Mouse (Mus musculus): ENCODE measurements around the gene Akt1s1.
A peak's percentile ranks its signal among the peaks of the same experiment; 100 is the strongest.
"Not testable (repeated sequence)": the region's sequence is repeated elsewhere in the genome, so short reads cannot be mapped to it uniquely, and the experiment has no call there.

The Akt1s1 gene

GRCm38 (mm10) chr7:44867802-44868201 lies 19.0 kb downstream of the Akt1s1 start:
- no peak for DNase-seq (ENCODE audit: extremely low read depth, insufficient read length, low spot score)

DNA sequence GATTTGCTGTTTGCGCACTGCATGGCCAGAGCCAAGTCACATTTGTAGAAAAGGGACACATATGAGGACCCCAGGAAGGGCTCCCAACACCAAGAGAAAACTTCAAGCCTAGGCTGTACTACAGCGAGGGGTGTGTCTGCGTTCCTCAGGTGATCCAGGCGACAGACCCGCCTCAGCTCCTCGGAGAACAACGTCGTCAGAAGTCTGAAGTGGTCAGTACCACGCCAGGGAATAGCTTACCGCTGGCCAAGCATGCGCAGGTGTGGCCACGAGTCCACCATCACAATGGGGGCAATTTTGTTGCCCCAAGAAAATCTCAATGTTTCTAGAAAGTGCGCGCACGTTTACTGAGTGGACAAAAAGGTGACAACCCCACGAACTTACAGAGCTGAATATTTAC lies 19.7 kb downstream of the Akt1s1 start:
- no peak for DNase-seq (ENCODE audit: extremely low read depth, insufficient read length, low spot score)

- DNase-seq (ENCODE audit: extremely low read depth, insufficient read length, low spot score) = peak; percentile 71
These were observed 20.3 kb downstream of the Akt1s1 start for GRCm38 (mm10) chr7:44868919-44869696.

GRCm38 (mm10) chr7:44869697-44870528 lies 21.1 kb downstream of the Akt1s1 start, which contains the start of gene Ptov1:
Gene Ptov1 (minus strand): TSS chr7:44869788.
- DNase-seq (ENCODE audit: extremely low read depth, insufficient read length, low spot score) = peak; percentile 89

DNA sequence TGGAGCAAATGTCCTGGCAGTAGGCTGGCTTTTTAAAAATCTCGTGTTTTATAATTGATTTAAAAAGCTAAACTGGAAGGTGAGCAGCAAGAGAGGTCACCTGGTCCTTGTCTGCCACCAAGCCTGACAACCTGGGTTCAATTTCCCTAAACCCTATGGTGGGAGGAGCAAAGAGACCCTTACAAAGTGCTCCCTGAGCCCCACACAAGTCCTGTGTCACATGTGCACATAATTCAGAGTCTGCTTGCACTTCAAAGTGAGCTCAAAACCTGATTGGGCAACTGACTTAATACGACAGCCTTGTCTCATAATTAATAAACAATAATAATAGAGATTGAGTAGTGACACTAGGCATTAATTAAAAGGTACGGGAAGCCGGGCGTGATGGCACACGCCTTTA lies 21.8 kb downstream of the Akt1s1 start:
- no peak for DNase-seq (ENCODE audit: extremely low read depth, insufficient read length, low spot score)

- DNase-seq (ENCODE audit: extremely low read depth, insufficient read length, low spot score) = no peak
These were observed 22.4 kb downstream of the Akt1s1 start for GRCm38 (mm10) chr7:44871181-44871580.

- not testable (repeated sequence) for DNase-seq (ENCODE audit: extremely low read depth, insufficient read length, low spot score)
These were observed 23.0 kb downstream of the Akt1s1 start for GRCm38 (mm10) chr7:44871774-44872173.

DNA sequence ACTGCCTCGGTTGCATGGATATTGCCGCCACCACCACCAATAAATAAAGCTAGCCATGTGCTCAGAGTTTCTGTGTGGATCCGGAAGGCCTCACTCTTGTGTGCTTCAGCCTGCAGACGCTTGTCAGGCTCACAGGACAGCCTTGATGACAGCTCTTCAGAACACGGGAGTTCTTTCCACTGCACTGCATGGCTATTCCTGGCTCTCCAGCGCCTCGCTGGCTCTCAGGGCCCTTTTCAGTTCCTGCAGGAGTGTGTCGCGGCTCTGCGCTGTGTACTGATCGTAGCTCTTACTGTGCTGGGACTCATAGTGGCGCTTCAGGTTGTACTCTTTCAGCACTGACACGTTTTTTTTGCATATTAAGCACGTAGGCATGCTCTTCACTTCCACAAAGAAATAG lies 29.0 kb downstream of the Akt1s1 start:
- no peak for DNase-seq (ENCODE audit: extremely low read depth, insufficient read length, low spot score)

DNA sequence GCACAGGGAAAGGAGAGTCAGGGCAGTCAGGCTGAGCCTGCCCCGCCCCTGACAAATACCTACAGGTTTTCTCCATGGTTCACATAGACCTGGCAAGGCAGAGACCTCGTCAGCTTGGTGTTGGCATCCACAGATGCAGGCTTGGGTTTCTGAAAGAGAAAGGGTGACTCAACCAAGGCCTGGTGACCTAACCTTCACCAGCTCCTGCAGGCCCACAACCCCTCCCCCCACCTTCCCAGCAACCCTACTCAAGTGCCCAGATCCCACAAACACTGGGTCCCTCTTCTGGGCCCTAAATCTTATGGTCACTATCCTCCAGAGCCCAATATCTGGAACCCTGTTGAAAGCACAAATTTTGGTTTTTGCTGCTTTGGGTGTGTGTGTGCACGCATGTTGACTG lies 34.2 kb downstream of the Akt1s1 start:
- no peak for DNase-seq (ENCODE audit: extremely low read depth, insufficient read length, low spot score)

DNA sequence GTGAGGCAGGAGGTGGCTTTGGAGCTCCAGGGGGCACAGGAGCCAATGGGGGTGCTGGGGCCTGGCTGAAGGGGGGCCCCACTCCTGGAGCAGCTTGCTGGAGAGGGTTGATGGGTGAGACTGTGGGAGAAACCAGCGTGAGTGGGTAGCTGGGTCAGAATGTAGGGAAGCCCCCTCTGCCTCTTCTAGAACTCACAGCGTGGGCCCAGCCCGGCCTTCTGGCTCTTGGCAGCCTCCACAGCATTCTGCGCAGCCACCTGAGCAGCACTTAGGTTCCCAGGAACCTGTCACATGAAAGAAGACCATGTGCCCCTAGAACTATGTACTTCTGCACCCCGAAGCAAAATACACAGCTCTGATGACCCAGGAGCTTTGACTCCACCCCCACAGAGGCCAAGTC lies 35.8 kb downstream of the Akt1s1 start:
- DNase-seq (ENCODE audit: extremely low read depth, insufficient read length, low spot score) = no peak

DNA sequence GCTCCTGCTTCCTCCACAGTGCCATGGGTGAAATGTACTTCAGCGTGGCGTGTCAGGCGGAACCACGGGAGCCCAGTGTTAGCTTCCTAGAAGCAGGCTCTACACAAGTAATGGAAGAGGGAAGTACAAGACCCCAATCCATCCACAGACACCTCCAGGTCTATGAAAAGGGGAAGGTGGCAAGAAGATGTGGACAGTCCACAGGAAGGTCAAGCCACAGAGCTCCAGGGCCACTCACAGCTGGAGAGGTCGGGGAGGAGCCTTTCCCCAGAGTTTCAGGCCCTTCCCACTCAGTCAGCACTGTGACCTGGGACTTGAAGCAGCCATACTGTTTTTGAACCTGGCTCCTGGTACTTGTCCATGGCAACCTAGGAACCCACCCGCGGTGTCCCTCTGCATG lies 38.2 kb downstream of the Akt1s1 start:
- DNase-seq (ENCODE audit: extremely low read depth, insufficient read length, low spot score) = no peak

- peak; percentile 48 for DNase-seq (ENCODE audit: extremely low read depth, insufficient read length, low spot score)
These were observed 39.7 kb downstream of the Akt1s1 start for GRCm38 (mm10) chr7:44888256-44889105.

DNA sequence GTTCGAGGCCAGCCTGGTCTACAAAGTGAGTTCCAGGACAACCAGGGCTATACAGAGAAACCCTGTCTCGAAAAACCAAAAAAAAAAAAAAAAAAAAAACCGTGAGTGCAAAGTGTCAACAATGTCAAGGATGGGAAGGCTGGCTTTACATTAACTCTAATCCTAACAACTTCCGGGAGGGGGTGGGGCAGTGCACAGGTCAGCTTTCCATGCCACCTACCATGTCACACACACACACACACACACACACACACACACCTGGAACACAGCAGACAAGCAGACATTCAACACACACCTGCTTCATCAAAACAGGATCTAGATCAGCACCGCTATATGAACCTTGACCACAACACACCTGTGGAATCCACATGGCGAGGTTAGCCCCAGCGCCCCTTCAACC lies 41.4 kb downstream of the Akt1s1 start:
- DNase-seq (ENCODE audit: extremely low read depth, insufficient read length, low spot score) = no peak

DNA sequence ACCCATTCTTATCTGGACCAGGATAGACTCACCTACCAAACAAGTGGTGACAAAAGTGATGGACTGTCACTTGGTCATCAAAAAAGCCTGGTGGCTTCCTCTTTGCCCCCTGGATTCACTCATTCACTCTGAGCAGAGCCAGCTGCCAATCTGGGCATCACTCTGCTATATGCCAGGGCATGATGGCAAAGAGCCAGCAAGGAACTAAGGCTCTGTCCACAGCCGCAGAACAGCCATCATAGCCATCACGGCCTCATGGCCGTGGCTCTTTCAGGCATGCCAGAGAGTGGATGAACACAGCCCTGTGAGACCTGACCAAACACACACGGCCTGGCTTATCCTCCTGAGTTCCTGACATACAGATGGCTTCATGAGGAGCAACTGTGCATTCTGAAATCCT lies 41.9 kb downstream of the Akt1s1 start:
- DNase-seq (ENCODE audit: extremely low read depth, insufficient read length, low spot score) = no peak

GRCm38 (mm10) chr7:44891611-44892010 lies 42.8 kb downstream of the Akt1s1 start:
- DNase-seq (ENCODE audit: extremely low read depth, insufficient read length, low spot score) = no peak

GRCm38 (mm10) chr7:44892276-44892921 lies 43.6 kb downstream of the Akt1s1 start, which contains the start of gene Med25:
Gene Med25 (minus strand): TSS chr7:44892712.
- DNase-seq (ENCODE audit: extremely low read depth, insufficient read length, low spot score) = peak; percentile 86

- no peak for DNase-seq (ENCODE audit: extremely low read depth, insufficient read length, low spot score)
These were observed 44.4 kb downstream of the Akt1s1 start for GRCm38 (mm10) chr7:44893197-44893596.

DNA sequence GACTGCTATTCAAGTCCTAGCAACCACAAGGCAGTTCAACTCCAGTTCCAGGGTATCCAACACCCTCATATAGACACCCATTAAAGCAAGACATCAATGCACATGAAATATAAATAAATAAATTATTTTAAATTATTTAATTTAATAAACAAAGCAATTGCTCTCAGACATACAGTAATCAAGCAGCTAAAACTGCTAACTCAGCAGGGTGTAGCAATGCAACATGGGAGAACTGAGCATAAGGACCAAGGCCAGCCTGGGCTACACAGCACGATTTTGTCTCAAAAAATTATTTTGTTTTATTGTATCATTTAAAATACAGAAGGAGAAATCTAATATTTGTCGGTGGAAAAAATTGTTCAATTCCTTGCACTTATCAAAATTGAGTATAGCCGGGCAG lies 45.4 kb downstream of the Akt1s1 start:
- no peak for DNase-seq (ENCODE audit: extremely low read depth, insufficient read length, low spot score)

DNA sequence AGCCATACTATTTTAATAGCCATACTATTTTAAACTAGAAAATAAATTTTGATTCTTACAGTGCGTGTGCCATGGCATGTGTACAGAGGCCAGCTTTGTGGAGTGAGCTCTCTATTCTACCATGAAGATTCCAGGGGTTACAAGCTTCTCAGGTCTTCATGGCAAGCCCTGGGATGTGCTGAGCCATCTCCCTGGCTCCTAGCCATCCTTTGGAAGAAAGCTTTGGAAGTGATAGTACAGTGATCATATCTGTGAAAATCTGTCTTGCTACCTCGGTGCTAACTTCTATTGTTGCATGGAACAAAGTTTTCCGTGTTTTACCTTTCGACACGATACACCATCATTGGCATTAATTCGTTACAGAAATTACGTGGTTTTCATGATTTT lies 46.4 kb downstream of the Akt1s1 start:
- no peak for DNase-seq (ENCODE audit: extremely low read depth, insufficient read length, low spot score)
